Mouse (Mus musculus): ENCODE results near the gene Fgb. TPM values are rescaled to one million over a fixed set of nuclear protein-coding genes. Genes with fewer than 3 reads are reported as not detected.

Fgb gene
- polyA plus RNA-seq, 1 experiment = not detected

DNA sequence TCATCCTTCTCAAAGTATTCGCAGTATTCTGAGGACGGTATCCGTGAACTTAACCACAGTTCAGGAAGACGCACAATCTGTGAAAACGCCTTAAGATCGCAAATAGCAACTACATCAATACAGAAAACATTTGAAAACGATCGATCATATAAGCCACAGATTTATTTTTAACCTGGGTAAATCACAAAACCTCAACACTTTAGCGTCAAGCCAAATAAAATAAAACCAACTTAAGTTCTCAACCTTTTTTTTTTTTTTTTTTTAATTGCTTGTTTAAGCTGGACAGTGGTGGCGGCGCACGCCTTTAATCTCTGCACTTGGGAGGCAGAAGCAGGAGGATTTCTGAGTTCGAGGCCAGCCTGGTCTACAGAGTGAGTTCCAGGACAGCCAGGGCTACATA is 5.1 kb upstream of the Fgb start:
- TF ChIP-seq USF1 (IDR thresholded peaks at IDR 0.05; ENCODE audit: low read depth) = no peak
- no peak for TF ChIP-seq CTCF (IDR thresholded peaks at IDR 0.05; ENCODE audit: control insufficient read depth, insufficient read depth, insufficient read length)
- TF ChIP-seq MYOD1 (IDR thresholded peaks at IDR 0.05; ENCODE audit: control insufficient read depth, insufficient read length, low read depth) = no peak
- no peak for TF ChIP-seq MAX (IDR thresholded peaks at IDR 0.05)
- no peak for TF ChIP-seq CEBPB (IDR thresholded peaks at IDR 0.05; ENCODE audit: low read depth)
- TF ChIP-seq FOSL1 (IDR thresholded peaks at IDR 0.05; ENCODE audit: insufficient read depth, low read length, poor library complexity, severe bottlenecking) = no peak
- TF ChIP-seq MYOG (IDR thresholded peaks at IDR 0.05; ENCODE audit: control insufficient read depth, extremely low read depth, insufficient read length) = no peak
- Histone ChIP-seq H3K27me3 (ENCODE audit: control insufficient read depth, insufficient read depth, insufficient read length) (peaks cover 4% of the 10 kb centered on the region), H3K79me3 (ENCODE audit: low read depth) (peaks cover 17% of the 10 kb centered on the region), H3K4me3 (ENCODE audit: insufficient read depth, poor library complexity, severe bottlenecking) (peak overlapping the region; percentile 11), H3ac (ENCODE audit: control insufficient read depth, insufficient read length, low read depth) (no peak overlapping the region), H3K79me2 (ENCODE audit: control insufficient read depth, insufficient read depth) (peaks cover 20% of the 10 kb centered on the region), H3K36me3 (ENCODE audit: control insufficient read depth, insufficient read depth) (peaks cover 18% of the 10 kb centered on the region)

DNA sequence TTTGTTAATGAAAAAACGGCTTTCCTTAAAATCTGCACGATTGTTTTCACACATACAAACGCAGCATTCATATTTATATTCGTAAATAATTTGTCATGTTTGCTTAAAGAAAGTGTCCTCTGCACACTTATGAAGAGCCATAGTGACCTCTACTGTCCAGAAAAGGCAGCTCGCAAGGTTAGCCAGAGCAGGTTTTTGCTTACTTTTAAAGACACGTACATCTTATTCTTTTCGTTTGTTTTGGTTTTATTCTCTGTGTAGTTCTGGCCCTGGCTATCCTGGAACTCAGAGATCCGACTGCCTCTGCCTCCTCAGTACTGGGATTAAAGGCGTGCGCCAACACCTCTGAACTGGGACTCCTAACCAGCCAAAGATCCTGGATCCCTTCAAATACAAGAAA is 4.1 kb upstream of the Fgb start:
- Histone ChIP-seq H3K79me2 (ENCODE audit: control insufficient read depth, insufficient read depth) (peaks cover 20% of the 10 kb centered on the region), H3K27me3 (ENCODE audit: control insufficient read depth, insufficient read depth, insufficient read length) (peaks cover 4% of the 10 kb centered on the region), H3ac (ENCODE audit: control insufficient read depth, insufficient read length, low read depth) (no peak overlapping the region), H3K4me3 (ENCODE audit: insufficient read depth, poor library complexity, severe bottlenecking) (no peak overlapping the region), H3K36me3 (ENCODE audit: control insufficient read depth, insufficient read depth) (peaks cover 9% of the 10 kb centered on the region), H3K79me3 (ENCODE audit: low read depth) (peaks cover 17% of the 10 kb centered on the region)
- TF ChIP-seq MAX (IDR thresholded peaks at IDR 0.05) (no peak), USF1 (IDR thresholded peaks at IDR 0.05; ENCODE audit: low read depth) (no peak), MYOG (IDR thresholded peaks at IDR 0.05; ENCODE audit: control insufficient read depth, extremely low read depth, insufficient read length) (no peak), MYOD1 (IDR thresholded peaks at IDR 0.05; ENCODE audit: control insufficient read depth, insufficient read length, low read depth) (no peak), FOSL1 (IDR thresholded peaks at IDR 0.05; ENCODE audit: insufficient read depth, low read length, poor library complexity, severe bottlenecking) (no peak), CEBPB (IDR thresholded peaks at IDR 0.05; ENCODE audit: low read depth) (no peak), CTCF (IDR thresholded peaks at IDR 0.05; ENCODE audit: control insufficient read depth, insufficient read depth, insufficient read length) (no peak)

DNA sequence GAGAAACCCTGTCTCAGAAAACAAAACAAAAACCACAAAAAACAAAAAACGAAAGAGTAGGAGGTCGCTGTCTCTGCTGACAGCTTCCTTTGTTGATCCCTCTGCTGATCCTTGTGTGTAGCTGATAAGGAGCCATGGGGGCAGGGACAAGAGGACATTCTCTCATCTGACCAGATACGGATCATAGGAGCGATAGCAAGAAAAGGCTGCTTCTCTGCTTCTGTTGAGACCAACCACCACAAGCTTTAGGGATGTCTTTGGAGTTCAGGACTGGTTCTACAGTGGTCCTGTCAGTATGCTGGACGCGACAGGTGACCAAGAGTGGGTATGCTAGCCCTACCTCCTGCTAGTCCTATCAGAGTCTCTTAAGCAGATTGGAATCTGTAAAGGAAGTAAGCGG is 3.5 kb upstream of the Fgb start:
- Histone ChIP-seq H3K79me3 (ENCODE audit: low read depth) (peaks cover 17% of the 10 kb centered on the region), H3ac (ENCODE audit: control insufficient read depth, insufficient read length, low read depth) (no peak overlapping the region), H3K36me3 (ENCODE audit: control insufficient read depth, insufficient read depth) (peaks cover 9% of the 10 kb centered on the region), H3K4me3 (ENCODE audit: insufficient read depth, poor library complexity, severe bottlenecking) (no peak overlapping the region), H3K27me3 (ENCODE audit: control insufficient read depth, insufficient read depth, insufficient read length) (peaks cover 4% of the 10 kb centered on the region), H3K79me2 (ENCODE audit: control insufficient read depth, insufficient read depth) (peaks cover 20% of the 10 kb centered on the region)
- TF ChIP-seq CEBPB (IDR thresholded peaks at IDR 0.05; ENCODE audit: low read depth) = no peak
- TF ChIP-seq MAX (IDR thresholded peaks at IDR 0.05) = no peak
- TF ChIP-seq CTCF (IDR thresholded peaks at IDR 0.05; ENCODE audit: control insufficient read depth, insufficient read depth, insufficient read length) = no peak
- no peak for TF ChIP-seq MYOD1 (IDR thresholded peaks at IDR 0.05; ENCODE audit: control insufficient read depth, insufficient read length, low read depth)
- no peak for TF ChIP-seq MYOG (IDR thresholded peaks at IDR 0.05; ENCODE audit: control insufficient read depth, extremely low read depth, insufficient read length)
- TF ChIP-seq USF1 (IDR thresholded peaks at IDR 0.05; ENCODE audit: low read depth) = no peak
- TF ChIP-seq FOSL1 (IDR thresholded peaks at IDR 0.05; ENCODE audit: insufficient read depth, low read length, poor library complexity, severe bottlenecking) = no peak

DNA sequence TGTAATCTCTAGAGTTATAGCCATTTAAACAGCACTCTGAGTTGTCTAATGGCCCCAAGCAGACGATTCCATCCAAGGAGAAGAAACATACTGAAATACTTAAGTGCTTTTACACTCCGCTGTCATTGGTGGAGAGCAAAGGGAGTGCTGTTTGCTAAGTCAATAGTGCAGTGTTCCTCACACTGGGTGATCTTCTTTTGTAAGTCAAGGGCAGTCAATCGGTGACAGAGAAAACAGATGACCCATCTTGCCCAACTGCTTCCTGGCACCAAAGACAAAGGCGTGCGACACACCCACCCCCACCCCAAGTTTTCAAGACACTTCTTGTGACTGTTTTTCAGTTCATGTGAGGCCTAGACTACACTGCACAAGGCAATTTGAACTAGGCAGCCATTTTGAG is 2.4 kb upstream of the Fgb start:
- Histone ChIP-seq H3K36me3 (ENCODE audit: control insufficient read depth, insufficient read depth) (peaks cover 4% of the 10 kb centered on the region), H3K4me3 (ENCODE audit: insufficient read depth, poor library complexity, severe bottlenecking) (no peak overlapping the region), H3ac (ENCODE audit: control insufficient read depth, insufficient read length, low read depth) (no peak overlapping the region), H3K79me3 (ENCODE audit: low read depth) (peaks cover 16% of the 10 kb centered on the region), H3K27me3 (ENCODE audit: control insufficient read depth, insufficient read depth, insufficient read length) (peaks cover 4% of the 10 kb centered on the region), H3K79me2 (ENCODE audit: control insufficient read depth, insufficient read depth) (peaks cover 18% of the 10 kb centered on the region)
- TF ChIP-seq FOSL1 (IDR thresholded peaks at IDR 0.05; ENCODE audit: insufficient read depth, low read length, poor library complexity, severe bottlenecking) (no peak), CTCF (IDR thresholded peaks at IDR 0.05; ENCODE audit: control insufficient read depth, insufficient read depth, insufficient read length) (no peak)

DNA sequence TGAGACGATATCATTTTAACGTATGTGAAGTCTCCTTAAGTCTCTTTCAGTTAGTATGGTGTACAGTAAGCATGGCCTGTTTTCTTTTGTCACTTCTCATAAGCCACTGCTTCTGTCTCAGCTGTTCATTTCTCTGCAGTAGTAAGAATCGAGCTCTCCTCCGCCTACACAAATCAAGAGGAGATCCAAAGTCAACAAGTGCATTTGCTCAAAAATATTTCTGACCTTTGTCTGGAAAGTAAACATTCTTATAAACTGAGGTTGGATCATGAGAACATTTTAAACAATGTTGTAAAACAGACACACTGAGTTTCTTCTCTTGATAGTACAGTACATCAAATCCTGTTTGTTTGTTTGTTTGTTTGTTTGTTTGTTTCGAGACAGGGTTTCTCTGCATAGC is 998 bp upstream of the Fgb start:
- Histone ChIP-seq H3K4me3 (ENCODE audit: insufficient read depth, poor library complexity, severe bottlenecking) (no peak overlapping the region), H3K27me3 (ENCODE audit: control insufficient read depth, insufficient read depth, insufficient read length) (peaks cover 10% of the 10 kb centered on the region), H3K36me3 (ENCODE audit: control insufficient read depth, insufficient read depth) (no peaks in the 10 kb centered on the region), H3K79me3 (ENCODE audit: low read depth) (peaks cover 2% of the 10 kb centered on the region), H3ac (ENCODE audit: control insufficient read depth, insufficient read length, low read depth) (no peak overlapping the region), H3K79me2 (ENCODE audit: control insufficient read depth, insufficient read depth) (peaks cover 3% of the 10 kb centered on the region)
- TF ChIP-seq MYOG (IDR thresholded peaks at IDR 0.05; ENCODE audit: control insufficient read depth, extremely low read depth, insufficient read length) (no peak), FOSL1 (IDR thresholded peaks at IDR 0.05; ENCODE audit: insufficient read depth, low read length, poor library complexity, severe bottlenecking) (no peak), USF1 (IDR thresholded peaks at IDR 0.05; ENCODE audit: low read depth) (no peak), MAX (IDR thresholded peaks at IDR 0.05) (no peak), CEBPB (IDR thresholded peaks at IDR 0.05; ENCODE audit: low read depth) (no peak), CTCF (IDR thresholded peaks at IDR 0.05; ENCODE audit: control insufficient read depth, insufficient read depth, insufficient read length) (no peak), MYOD1 (IDR thresholded peaks at IDR 0.05; ENCODE audit: control insufficient read depth, insufficient read length, low read depth) (no peak)

DNA sequence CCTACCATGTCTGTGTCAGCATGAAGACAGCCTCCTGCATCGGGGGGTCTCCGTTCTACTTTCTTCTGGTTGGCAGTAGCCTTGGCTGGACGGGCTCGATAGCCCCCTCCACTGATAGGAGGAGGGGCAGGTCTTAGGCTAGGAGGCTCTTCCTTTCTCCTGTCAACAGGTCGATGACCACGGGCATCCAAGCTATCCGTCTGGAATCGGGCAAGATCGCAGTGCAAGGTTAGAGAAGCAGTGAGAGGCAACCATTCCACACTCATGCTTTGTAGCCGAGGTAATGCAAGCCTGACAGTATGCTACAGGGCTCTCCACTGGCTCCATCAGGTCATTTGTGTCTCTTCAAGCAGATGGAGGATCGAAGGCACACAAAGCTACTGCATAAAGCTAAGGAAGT is 3.0 kb downstream of the Fgb start:
- H3K79me3 ChIP-seq (ENCODE audit: low read depth) = no peaks in the 10 kb centered on the region
- H3K36me3 ChIP-seq (ENCODE audit: control insufficient read depth, insufficient read depth) = no peaks in the 10 kb centered on the region
- H3K79me2 ChIP-seq (ENCODE audit: control insufficient read depth, insufficient read depth) = no peaks in the 10 kb centered on the region
- H3ac ChIP-seq (ENCODE audit: control insufficient read depth, insufficient read length, low read depth) = no peak overlapping the region
- TF ChIP-seq CTCF (IDR thresholded peaks at IDR 0.05; ENCODE audit: control insufficient read depth, insufficient read depth, insufficient read length) (no peak), MYOG (IDR thresholded peaks at IDR 0.05; ENCODE audit: control insufficient read depth, extremely low read depth, insufficient read length) (no peak), USF1 (IDR thresholded peaks at IDR 0.05; ENCODE audit: low read depth) (no peak), FOSL1 (IDR thresholded peaks at IDR 0.05; ENCODE audit: insufficient read depth, low read length, poor library complexity, severe bottlenecking) (no peak), CEBPB (IDR thresholded peaks at IDR 0.05; ENCODE audit: low read depth) (no peak), MYOD1 (IDR thresholded peaks at IDR 0.05; ENCODE audit: control insufficient read depth, insufficient read length, low read depth) (no peak), MAX (IDR thresholded peaks at IDR 0.05) (no peak)
- no peak overlapping the region for H3K4me3 ChIP-seq (ENCODE audit: insufficient read depth, poor library complexity, severe bottlenecking)
- peaks cover 9% of the 10 kb centered on the region for H3K27me3 ChIP-seq (ENCODE audit: control insufficient read depth, insufficient read depth, insufficient read length)
